Comparison of ENCODE assay signal across 8 mouse cellular contexts in genomic region chr13:74245214-74245898, GRCm38 (mm10). TPM values are rescaled to one million over a fixed set of nuclear protein-coding genes. Genes with fewer than 3 reads are reported as not detected.
A peak's percentile ranks its signal among the peaks of the same experiment; 100 is the strongest.
DNase-seq lines count a peak whose midpoint lies in the region; ATAC-seq and TF ChIP-seq lines count a peak whose summit lies in the region.

No protein-coding gene starts in this region.

- TF ChIP-seq CTCF in C2C12 (IDR thresholded peaks at IDR 0.05; ENCODE audit: control insufficient read depth, insufficient read depth, insufficient read length), result no peak
- no peak for TF ChIP-seq CTCF in layer of hippocampus, adult 2 months (conservative IDR thresholded peaks at IDR 0.05)

- peaks cover 12% of the 10 kb centered on the region for H3K4me1 ChIP-seq in lung, embryonic 16.5 days (replicated peaks; ENCODE audit: control insufficient read depth, insufficient read depth, low read length)

- peak overlapping the region; percentile 24; the same call in 1 of the 2 replicates for H3K9ac ChIP-seq in lung, embryonic 16.5 days (ENCODE audit: low read length)

- H3K36me3 ChIP-seq in C2C12 (ENCODE audit: control insufficient read depth, insufficient read depth), result no peaks in the 10 kb centered on the region
- no peaks in the 10 kb centered on the region for H3K36me3 ChIP-seq in lung, embryonic 16.5 days (ENCODE audit: control insufficient read depth, insufficient read depth, low read length)

- intact Hi-C loops in heart, postnatal 36 days (cut with DNase I), result loop anchor here (2.0 kb wide), 1 partner anchor 35 kb away; no protein-coding TSS in a partner anchor

- peak overlapping the region; percentile 1 for H3ac ChIP-seq in C2C12 (ENCODE audit: control insufficient read depth, insufficient read length, low read depth)

- no peaks in the 10 kb centered on the region for H3K27me3 ChIP-seq in C2C12 (ENCODE audit: control insufficient read depth, insufficient read depth, insufficient read length)
- H3K27me3 ChIP-seq in lung, embryonic 16.5 days (ENCODE audit: control insufficient read depth, insufficient read depth, low read depth, low read length), result no peaks in the 10 kb centered on the region

- H3K79me2 ChIP-seq in C2C12 (ENCODE audit: control insufficient read depth, insufficient read depth), result no peaks in the 10 kb centered on the region

- DNase-seq in adrenal gland, postnatal 36 days, result peak; percentile 84 to 87
- peak; percentile 67 for DNase-seq in heart, postnatal 36 days
- DNase-seq in layer of hippocampus, adult 2 months (ENCODE audit: low spot score in 2 of 2), result peak; percentile 50 to 69
- DNase-seq in ovary, postnatal 36 days (ENCODE audit: low spot score), result peak; percentile 69

- H3K4me3 ChIP-seq in C2C12 (ENCODE audit: insufficient read depth, poor library complexity, severe bottlenecking), result no peak overlapping the region
- peak overlapping the region; percentile 39 for H3K4me3 ChIP-seq in layer of hippocampus, adult 2 months
- peak overlapping the region; percentile 6 for H3K4me3 ChIP-seq in lung, embryonic 16.5 days (ENCODE audit: low read length)

- H3K4me2 ChIP-seq in lung, embryonic 16.5 days (ENCODE audit: low read depth, low read length), result peak overlapping the region; percentile 40

- H3K79me3 ChIP-seq in C2C12 (ENCODE audit: low read depth), result no peaks in the 10 kb centered on the region

- ATAC-seq in frontal cortex, adult (ENCODE audit: low TSS enrichment), result peak; percentile 93
- ATAC-seq in lung, embryonic 16.5 days (ENCODE audit: low read depth), result peak; percentile 99
- no peak for ATAC-seq in erythroid progenitor cell, adult 5-6 weeks (replicated peaks; ENCODE audit: low FRiP score, poor library complexity, severe bottlenecking)

- H3K27ac ChIP-seq in layer of hippocampus, adult 2 months, result peak overlapping the region; percentile 6; the same call in 1 of the 2 replicates
- H3K27ac ChIP-seq in lung, embryonic 16.5 days (ENCODE audit: low read length), result peak overlapping the region; percentile 57; the same call in 1 of the 2 replicates

- H3K9me3 ChIP-seq in lung, embryonic 16.5 days (ENCODE audit: control insufficient read depth, low read length), result no peaks in the 10 kb centered on the region

- WGBS in lung, embryonic 16.5 days, result 24% methylated on average over 17 of the region's 17 CpGs

TF ChIP-seq in C2C12, 6 proteins besides CTCF, POLR2A, EP300 and RAD21:
- TF ChIP-seq MYOD1 (IDR thresholded peaks at IDR 0.05; ENCODE audit: control insufficient read depth, insufficient read length, low read depth) (no peak), FOSL1 (IDR thresholded peaks at IDR 0.05; ENCODE audit: insufficient read depth, low read length, poor library complexity, severe bottlenecking) (no peak), MYOG (IDR thresholded peaks at IDR 0.05; ENCODE audit: control insufficient read depth, extremely low read depth, insufficient read length) (no peak), CEBPB (IDR thresholded peaks at IDR 0.05; ENCODE audit: low read depth) (no peak), USF1 (IDR thresholded peaks at IDR 0.05; ENCODE audit: low read depth) (no peak), MAX (IDR thresholded peaks at IDR 0.05) (no peak)

RNA-seq across cellular contexts. Expression of gene Exoc3, which starts 36.8 kb away (rescaled TPM):
- polyA plus RNA-seq in C2C12 (2012; fragmentation: generic; extraction: Trizol), result 22.8 TPM
- total RNA-seq in adrenal gland, postnatal 36 days (2021), result 10 to 100 TPM; 60.9 to 67.5 TPM
- total RNA-seq in heart, postnatal 36 days (2021), result 10 to 100 TPM; 45.6 to 46.3 TPM
- 10 to 100 TPM; 64.0 to 67.1 TPM for total RNA-seq in layer of hippocampus, adult 2 months (2021)
- polyA plus RNA-seq in lung, embryonic 16.5 days (2015; fragmentation: Nextera tagmentation; extraction: Ambion mirVana), result 65.8 and 67.2 TPM in 2 replicates
- total RNA-seq in erythroid progenitor cell, adult 5-6 weeks (2015; ENCODE audit: low replicate concordance), result 11.5 and 30.6 TPM in 2 replicates
- 25.2 and 27.9 TPM in 2 replicates for total RNA-seq in erythroid progenitor cell, adult 5-6 weeks (2017; ENCODE audit: low replicate concordance)

RNA-seq across cellular contexts. Expression of gene Ahrr, which starts 46.8 kb away (rescaled TPM):
- 2.0 TPM for polyA plus RNA-seq in C2C12 (2012; fragmentation: generic; extraction: Trizol)
- 1 to 10 TPM in 1 of 2 experiments, under 1 TPM in 1; 0.89 to 1.3 TPM for total RNA-seq in adrenal gland, postnatal 36 days (2021)
- under 1 TPM; 0.73 to 0.97 TPM for total RNA-seq in heart, postnatal 36 days (2021)
- total RNA-seq in layer of hippocampus, adult 2 months (2021), result under 1 TPM; 0.74 to 0.77 TPM
- polyA plus RNA-seq in lung, embryonic 16.5 days (2015; fragmentation: Nextera tagmentation; extraction: Ambion mirVana), result 0.57 and 0.70 TPM in 2 replicates
- total RNA-seq in erythroid progenitor cell, adult 5-6 weeks (2015; ENCODE audit: low replicate concordance), result not detected in 2 replicates
- not detected in 2 replicates for total RNA-seq in erythroid progenitor cell, adult 5-6 weeks (2017; ENCODE audit: low replicate concordance)
